Mouse (Mus musculus) heart, embryonic 12.5 days (tissue): ENCODE data around the gene Serpina1e. TPM values are rescaled to one million over a fixed set of nuclear protein-coding genes. Genes with fewer than 3 reads are reported as not detected.

Experiments used
- polyA plus RNA-seq: library from polyadenylated mRNA; unstranded; fragments of >200 nt; fragmentation: Nextera tagmentation; extraction: Ambion mirVana; gene quantifications from 2 replicates; pipeline ENCODE4 v1.2.1, GENCODE M21; 2016

Gene Serpina1e
- polyA plus RNA-seq, 1 experiment from 2014 or later, result 0.32 TPM

Other genes starting within 250 kb of the Serpina1e start
- gene Serpina1d, start 185.4 kb downstream of the Serpina1e start, polyA plus RNA-seq, result 0.59 TPM in 1 of 2 replicates, not detected in the other
- 0.53 and 4.9 TPM in 2 replicates for gene Serpina1b, start 128.6 kb downstream of the Serpina1e start, polyA plus RNA-seq
- 0.48 and 3.8 TPM in 2 replicates for gene Serpina1a, start 95.4 kb downstream of the Serpina1e start, polyA plus RNA-seq
- 0.34 TPM in 1 of 2 replicates, not detected in the other for gene Serpina1c, start 54.1 kb downstream of the Serpina1e start, polyA plus RNA-seq
- gene Serpina11, start 31.0 kb upstream of the Serpina1e start, polyA plus RNA-seq, result not detected in 2 replicates
- 0.17 and 0.28 TPM in 2 replicates for gene Serpina9, start 54.8 kb upstream of the Serpina1e start, polyA plus RNA-seq
- gene Serpina12, start 85.5 kb upstream of the Serpina1e start, polyA plus RNA-seq, result not detected in 2 replicates
- gene Serpina5, start 142.1 kb upstream of the Serpina1e start, polyA plus RNA-seq, result not detected in 2 replicates
- gene Serpina3a, start 153.7 kb upstream of the Serpina1e start, polyA plus RNA-seq, result not detected in 2 replicates
- 0.09 and 0.10 TPM in 2 replicates for gene Serpina3b, start 169.0 kb upstream of the Serpina1e start, polyA plus RNA-seq
- gene Serpina3c, start 194.9 kb upstream of the Serpina1e start, polyA plus RNA-seq, result 0.13 TPM in 1 of 2 replicates, not detected in the other